Mouse (Mus musculus) stomach, postnatal 0 days (tissue): Measurements from ENCODE around the gene Ankrd34c. TPM values are rescaled to one million over a fixed set of nuclear protein-coding genes. Genes with fewer than 3 reads are reported as not detected.

Experiments used
- ATAC-seq: fragments of 200-750 bp; cut with Nextera tagmentation; 2 replicates; pipeline ENCODE4 v1.8.0; 2017; ENCODE audit not compliant: low FRiP score, low TSS enrichment
- DNase-seq: peaks from one replicate; pipeline ENCODE4 v3.0.0-alpha.2; 2016; ENCODE audit warnings: low spot score
- H3K27ac ChIP-seq: fragments of 300-500 bp; sonication (generic); replicated peaks from 2 replicates; pipeline ENCODE4 v1.5.1; 2014; ENCODE audit warnings: mild to moderate bottlenecking, control low read depth
- H3K27me3 ChIP-seq: fragments of 300-500 bp; sonication (generic); 2 replicates; pipeline ENCODE4 v1.6.1; 2014; ENCODE audit warnings: low read length; ENCODE audit not compliant: control insufficient read depth, insufficient read depth
- H3K36me3 ChIP-seq: fragments of 300-500 bp; sonication (generic); 2 replicates; pipeline ENCODE4 v1.6.1; 2014; ENCODE audit warnings: low read length, mixed read lengths; ENCODE audit not compliant: control insufficient read depth, insufficient read depth
- H3K4me1 ChIP-seq: fragments of 300-500 bp; sonication (generic); replicated peaks from 2 replicates; pipeline ENCODE4 v1.6.1; 2014; ENCODE audit warnings: antibody characterized with exemption; ENCODE audit not compliant: control insufficient read depth, insufficient read depth
- H3K4me2 ChIP-seq: fragments of 300-500 bp; sonication (generic); replicated peaks from 2 replicates; pipeline ENCODE4 v1.6.1; 2014; ENCODE audit warnings: low read depth, mild to moderate bottlenecking, control low read depth, moderate library complexity
- H3K4me3 ChIP-seq: fragments of 300-500 bp; sonication (generic); 2 replicates; pipeline ENCODE4 v1.5.1; 2014; ENCODE audit warnings: low read depth, low read length, control low read depth
- H3K9ac ChIP-seq: fragments of 300-500 bp; sonication (generic); 2 replicates; pipeline ENCODE4 v1.6.1; 2014; ENCODE audit warnings: mild to moderate bottlenecking, low read length, control low read depth, mixed read lengths
- H3K9me3 ChIP-seq: fragments of 300-500 bp; sonication (generic); 2 replicates; pipeline ENCODE4 v1.6.1; 2016; ENCODE audit warnings: low read length; ENCODE audit not compliant: control insufficient read depth
- CTCF ChIP-seq: IDR thresholded peaks from 2 replicates; pipeline ENCODE4 v1.5.1; 2016; ENCODE audit warnings: antibody characterized with exemption, low read depth, mild to moderate bottlenecking, moderate library complexity
- EP300 ChIP-seq: optimal IDR thresholded peaks from 2 replicates; pipeline ENCODE3; 2016; ENCODE audit warnings: antibody characterized with exemption
- WGBS: fragments of 180-500 bp; shearing (Covaris S2); extraction: QIAGEN DNeasy Blood & Tissue Kit; methylation state at CpG from one replicate; pipeline ENCODE4 v1.1.7; 2014; 5-methylcytosine and 5-hydroxymethylcytosine counted together
- polyA plus RNA-seq: library from polyadenylated mRNA; unstranded; fragments of >200 nt; fragmentation: Nextera tagmentation; extraction: Ambion mirVana; gene quantifications from 2 replicates; pipeline ENCODE4 v1.2.1, GENCODE M21; 2015

Ankrd34c gene
- polyA plus RNA-seq, 1 experiment from 2014 or later, result not detected

GRCm38 (mm10) chr9:89706906-89707305 lies 31.4 kb downstream of the Ankrd34c start:
- 21% methylated on average over 4 of the region's 4 CpGs for WGBS
- no peak for DNase-seq

DNA sequence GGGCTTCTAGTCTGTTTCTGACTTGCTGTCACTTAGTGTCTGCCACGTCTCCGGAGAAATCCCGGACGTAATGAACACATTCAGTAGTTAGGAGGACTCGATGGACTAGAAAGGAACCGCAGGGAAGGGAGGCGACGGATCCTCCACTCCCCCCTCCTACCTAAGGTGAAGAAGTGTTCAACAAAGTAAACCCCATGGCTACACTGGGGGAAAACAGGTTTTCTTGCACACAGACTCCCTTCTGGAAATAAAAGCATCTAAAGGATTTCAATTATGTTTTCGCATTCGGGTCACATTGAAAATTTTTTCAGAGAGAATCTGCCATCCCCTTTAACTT lies 33.1 kb downstream of the Ankrd34c start:
- H3K27me3 ChIP-seq, result no peaks in the 10 kb centered on the region
- H3K9ac ChIP-seq, result peak overlapping the region; percentile 82
- ATAC-seq (peak; percentile 17; the same call in 1 of the 2 replicates), DNase-seq (no peak)
- 10% methylated on average over 10 of the region's 10 CpGs for WGBS
- TF ChIP-seq CTCF (no peak), EP300 (no peak)
- H3K4me2 ChIP-seq, result peak overlapping the region; percentile 94
- no peaks in the 10 kb centered on the region for H3K9me3 ChIP-seq
- H3K4me3 ChIP-seq, result peak overlapping the region; percentile 65
- H3K4me1 ChIP-seq, result 0 out of 2 replicates have a peak, but pooled peaks cover 2% of the 10 kb centered on the region
- 0 out of 2 replicates have a peak, but pooled peaks cover 3% of the 10 kb centered on the region for H3K36me3 ChIP-seq
- H3K27ac ChIP-seq, result peak overlapping the region; percentile 59; the same call in 1 of the 2 replicates

More at GRCm38 (mm10) chr9:89706906-89707305, 31.4 kb downstream of the Ankrd34c start:
- no peaks in the 10 kb centered on the region for H3K36me3 ChIP-seq
- H3K27ac ChIP-seq, result no peak overlapping the region
- ATAC-seq, result no peak
- no peaks in the 10 kb centered on the region for H3K27me3 ChIP-seq
- TF ChIP-seq EP300, result no peak
- TF ChIP-seq CTCF, result peak; percentile 72
- H3K4me3 ChIP-seq, result no peak overlapping the region
- no peak overlapping the region for H3K9ac ChIP-seq
- H3K4me2 ChIP-seq, result no peak overlapping the region
- no peaks in the 10 kb centered on the region for H3K9me3 ChIP-seq
- 0 out of 2 replicates have a peak, but pooled peaks cover 2% of the 10 kb centered on the region for H3K4me1 ChIP-seq

DNA sequence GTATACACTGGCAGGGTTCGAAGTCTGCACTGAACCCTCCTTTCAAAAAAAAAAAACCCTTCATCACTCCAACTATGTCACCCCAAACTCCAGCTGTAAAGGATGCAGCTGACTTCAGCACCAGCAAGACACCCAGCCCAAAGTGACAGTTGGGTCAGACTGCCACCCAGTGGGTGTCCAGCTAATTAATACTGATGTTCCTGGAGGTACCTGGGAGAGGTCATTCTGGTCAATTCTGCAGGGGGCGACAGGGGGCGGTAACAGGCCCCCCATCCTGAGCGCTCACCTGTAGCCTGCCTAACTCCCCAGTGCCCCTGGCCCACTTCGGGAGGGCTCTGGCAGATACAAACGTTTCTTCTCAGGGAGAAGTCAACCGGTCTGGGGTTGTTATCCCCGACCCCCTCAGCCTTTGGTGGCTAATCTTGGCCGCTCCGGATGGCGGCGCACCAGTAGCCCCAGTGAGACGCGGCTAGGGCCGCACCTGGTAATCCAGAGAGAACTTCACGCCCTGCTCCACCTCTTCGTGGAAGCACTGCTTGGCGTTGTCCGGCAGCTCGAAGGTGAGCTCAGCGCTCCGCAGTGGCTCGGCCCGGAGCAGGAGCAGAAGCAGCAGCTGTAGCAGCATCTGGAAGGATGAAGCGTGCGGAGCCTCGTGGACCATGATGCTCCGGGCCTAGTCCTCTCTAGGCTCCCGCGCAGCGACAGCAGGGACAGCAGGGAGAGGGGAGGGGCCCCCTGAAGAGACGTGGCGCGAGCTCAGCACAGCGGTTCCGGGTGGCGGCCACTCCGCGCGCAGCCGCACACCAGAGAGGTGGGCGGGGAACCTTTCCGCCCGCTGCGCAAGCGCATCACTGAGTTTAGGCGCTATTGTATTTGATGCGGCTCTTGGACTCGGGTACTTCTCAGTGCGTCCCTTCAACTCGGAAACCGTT lies 33.7 kb downstream of the Ankrd34c start, which contains the start of gene Tmed3:
Tmed3 (minus strand) TSS at position 804 of the 932 bp plus-strand sequence.
- peak; percentile 99 for ATAC-seq
- Histone ChIP-seq H3K4me2 (peak within 1 kb of the TSS; percentile 94), H3K27me3 (no peaks in the 10 kb centered on the region), H3K4me3 (peak within 1 kb of the TSS; percentile 65), H3K9ac (peak within 1 kb of the TSS; percentile 82), H3K9me3 (no peaks in the 10 kb centered on the region), H3K36me3 (peaks cover 8% of the 10 kb centered on the region), H3K4me1 (0 out of 2 replicates have a peak, but pooled peaks cover 2% of the 10 kb centered on the region), H3K27ac (peak within 1 kb of the TSS; percentile 78)
- TF ChIP-seq CTCF, result peak; percentile 52
- TF ChIP-seq EP300, result no peak
- 2% methylated on average over 52 of the region's 52 CpGs for WGBS
- peak; percentile 91 for DNase-seq

- H3K27me3 ChIP-seq, result no peaks in the 10 kb centered on the region
- no peaks in the 10 kb centered on the region for H3K9me3 ChIP-seq
- 0 out of 2 replicates have a peak, but pooled peaks cover 2% of the 10 kb centered on the region for H3K4me1 ChIP-seq
- no peak overlapping the region for H3K27ac ChIP-seq
- peaks cover 18% of the 10 kb centered on the region for H3K36me3 ChIP-seq
- no peak for TF ChIP-seq EP300
- no peak for TF ChIP-seq CTCF
- no peak overlapping the region for H3K9ac ChIP-seq
- WGBS, result 86% methylated on average over 2 of the region's 2 CpGs
- H3K4me3 ChIP-seq, result no peak overlapping the region
- no peak overlapping the region for H3K4me2 ChIP-seq
- no peak for DNase-seq
- ATAC-seq, result no peak
Observed at GRCm38 (mm10) chr9:89700910-89701457, 37.3 kb downstream of the Ankrd34c start.

GRCm38 (mm10) chr9:89695143-89695542 lies 43.1 kb downstream of the Ankrd34c start:
- Histone ChIP-seq H3K4me3 (no peak overlapping the region), H3K9ac (no peak overlapping the region), H3K27me3 (no peaks in the 10 kb centered on the region), H3K9me3 (no peaks in the 10 kb centered on the region), H3K4me1 (no peaks in the 10 kb centered on the region), H3K27ac (no peak overlapping the region), H3K4me2 (no peak overlapping the region), H3K36me3 (peaks cover 15% of the 10 kb centered on the region)
- WGBS, result 93% methylated on average over 1 of the region's 1 CpGs
- TF ChIP-seq CTCF (no peak), EP300 (no peak)
- no peak for ATAC-seq
- DNase-seq, result no peak

DNA sequence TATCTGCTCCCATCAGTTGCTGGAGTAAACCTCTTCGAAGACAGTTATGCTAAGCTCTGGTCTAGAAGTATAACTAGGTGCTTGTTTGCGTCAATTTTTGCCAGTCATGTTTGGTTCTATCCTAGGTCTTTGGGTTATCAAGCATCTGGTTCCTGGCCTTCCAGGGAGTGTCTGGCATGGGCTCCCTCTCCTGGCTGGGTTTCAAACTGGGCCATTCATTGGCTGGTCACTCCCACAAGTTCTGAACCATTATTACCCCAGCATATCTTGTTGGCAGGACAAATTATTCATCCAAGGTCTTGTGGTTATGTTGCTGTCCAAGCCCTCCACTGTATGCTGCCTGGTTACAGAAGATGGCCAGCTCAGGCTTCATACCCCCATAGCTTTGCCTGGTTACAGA lies 44.6 kb downstream of the Ankrd34c start:
- Histone ChIP-seq H3K9me3 (no peaks in the 10 kb centered on the region), H3K9ac (no peak overlapping the region), H3K36me3 (peaks cover under 1% of the 10 kb centered on the region), H3K4me3 (no peak overlapping the region), H3K4me1 (no peaks in the 10 kb centered on the region), H3K27ac (no peak overlapping the region), H3K4me2 (no peak overlapping the region), H3K27me3 (no peaks in the 10 kb centered on the region)
- TF ChIP-seq EP300 (no peak), CTCF (no peak)
- DNase-seq (no peak), ATAC-seq (no peak)
- 94% methylated on average over 2 of the region's 2 CpGs for WGBS
